Mouse (Mus musculus) kidney, postnatal 14 days (tissue): ENCODE data around the gene Wfdc15a.
A peak's percentile ranks its signal among the peaks of the same experiment; 100 is the strongest.

Experiments used
- DNase-seq: peaks from one replicate; pipeline ENCODE4 v3.0.0; 2022; ENCODE audit warnings: mixed read lengths

Wfdc15a gene

GRCm38 (mm10) chr2:164175850-164176249 is 24.1 kb downstream of the Wfdc15a start:
- DNase-seq, result no peak

GRCm38 (mm10) chr2:164174649-164175395 is 25.1 kb downstream of the Wfdc15a start:
- no peak for DNase-seq

GRCm38 (mm10) chr2:164173394-164173793 is 26.5 kb downstream of the Wfdc15a start:
- DNase-seq, result no peak

GRCm38 (mm10) chr2:164170902-164171301 is 29.0 kb downstream of the Wfdc15a start, which contains the start of gene Kcns1:
TSS of gene Kcns1 (minus strand) at chr2:164171113.
- peak; percentile 18 for DNase-seq

GRCm38 (mm10) chr2:164170326-164170725 is 29.6 kb downstream of the Wfdc15a start:
- no peak for DNase-seq

- no peak for DNase-seq
These were observed 31.4 kb downstream of the Wfdc15a start for GRCm38 (mm10) chr2:164168571-164168946.

GRCm38 (mm10) chr2:164167752-164168570 is 32.0 kb downstream of the Wfdc15a start:
- DNase-seq, result no peak

- DNase-seq, result no peak
These were observed 35.0 kb downstream of the Wfdc15a start for GRCm38 (mm10) chr2:164164941-164165340.

- no peak for DNase-seq
These were observed 38.3 kb downstream of the Wfdc15a start for GRCm38 (mm10) chr2:164161515-164162055.

GRCm38 (mm10) chr2:164158838-164159237 is 41.1 kb downstream of the Wfdc15a start:
- DNase-seq, result no peak

- DNase-seq, result no peak
These were observed 43.8 kb downstream of the Wfdc15a start for GRCm38 (mm10) chr2:164156158-164156557.

- DNase-seq, result no peak
These were observed 45.9 kb downstream of the Wfdc15a start for GRCm38 (mm10) chr2:164154007-164154406.

- DNase-seq, result no peak
These were observed 47.6 kb downstream of the Wfdc15a start for GRCm38 (mm10) chr2:164152341-164152740.

- no peak for DNase-seq
These were observed 49.7 kb downstream of the Wfdc15a start for GRCm38 (mm10) chr2:164150086-164150760.
